Mouse (Mus musculus) heart, postnatal 0 days (tissue): Measurements from ENCODE around the gene Gmppa.

Source experiments
- CTCF ChIP-seq: IDR thresholded peaks from 2 replicates; pipeline ENCODE4 v1.5.1; 2016; ENCODE audit warnings: antibody characterized with exemption, control low read depth, low read depth
- EP300 ChIP-seq: IDR thresholded peaks from 2 replicates; pipeline ENCODE4 v1.6.1; 2016; ENCODE audit warnings: antibody characterized with exemption, low read depth

DNA sequence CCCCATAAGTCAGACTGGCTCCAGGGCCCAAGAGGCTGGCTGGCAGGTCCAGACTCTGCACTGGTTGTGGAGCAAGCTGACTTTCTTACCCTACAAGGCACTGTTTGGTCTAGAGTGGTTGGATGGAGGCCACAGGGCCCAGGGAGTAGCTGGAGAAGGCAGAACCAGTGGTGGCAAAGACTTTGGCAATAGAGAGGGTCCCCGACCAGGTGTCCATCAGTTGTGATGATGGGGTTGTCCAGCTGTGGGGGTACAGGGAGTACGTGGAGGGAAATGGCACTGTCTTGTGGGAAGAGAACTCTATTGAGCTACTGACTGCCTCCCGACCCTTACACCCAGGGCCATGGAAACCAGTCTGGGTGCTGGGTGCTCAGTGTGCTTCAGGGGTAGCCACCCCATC is 41.9 kb upstream of the Gmppa start:
- no peak for TF ChIP-seq CTCF
- no peak for TF ChIP-seq EP300
